Mouse (Mus musculus): ENCODE results near the gene Aprt. TPM values are rescaled to one million over a fixed set of nuclear protein-coding genes. Genes with fewer than 3 reads are reported as not detected.
A peak's percentile ranks its signal among the peaks of the same experiment; 100 is the strongest.

Aprt gene
- total RNA-seq, 2 experiments from 2014 or later = 74.0 to 82.4 TPM

GRCm38 (mm10) chr8:122567361-122568108 lies 9.2 kb downstream of the Aprt start, which contains the start of gene Cdt1:
Cdt1 (plus strand) TSS chr8:122568015.
- peak; percentile 95 to 96 for DNase-seq (ENCODE audit: low spot score in 2 of 2)

DNA sequence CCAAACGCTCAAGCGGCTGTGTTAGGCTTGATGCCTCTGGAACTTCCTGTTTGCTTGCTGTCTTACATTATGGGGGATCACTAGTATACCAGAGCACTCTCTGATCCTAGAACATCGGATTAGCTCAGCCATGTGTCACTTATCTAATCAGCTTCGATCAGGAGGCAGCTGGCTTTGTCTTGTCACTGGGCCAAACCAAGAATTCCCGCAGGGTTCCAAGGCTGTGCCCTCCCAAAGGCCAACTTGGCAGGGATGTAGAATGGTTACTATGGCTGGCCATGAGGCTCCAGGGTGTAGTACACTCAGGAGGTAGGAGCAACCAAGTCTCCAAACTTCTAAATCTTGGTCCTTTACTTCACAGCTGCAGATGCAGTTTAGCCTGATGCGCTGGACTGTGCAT lies 9.9 kb downstream of the Aprt start:
- no peak for DNase-seq (ENCODE audit: low spot score in 2 of 2)

DNA sequence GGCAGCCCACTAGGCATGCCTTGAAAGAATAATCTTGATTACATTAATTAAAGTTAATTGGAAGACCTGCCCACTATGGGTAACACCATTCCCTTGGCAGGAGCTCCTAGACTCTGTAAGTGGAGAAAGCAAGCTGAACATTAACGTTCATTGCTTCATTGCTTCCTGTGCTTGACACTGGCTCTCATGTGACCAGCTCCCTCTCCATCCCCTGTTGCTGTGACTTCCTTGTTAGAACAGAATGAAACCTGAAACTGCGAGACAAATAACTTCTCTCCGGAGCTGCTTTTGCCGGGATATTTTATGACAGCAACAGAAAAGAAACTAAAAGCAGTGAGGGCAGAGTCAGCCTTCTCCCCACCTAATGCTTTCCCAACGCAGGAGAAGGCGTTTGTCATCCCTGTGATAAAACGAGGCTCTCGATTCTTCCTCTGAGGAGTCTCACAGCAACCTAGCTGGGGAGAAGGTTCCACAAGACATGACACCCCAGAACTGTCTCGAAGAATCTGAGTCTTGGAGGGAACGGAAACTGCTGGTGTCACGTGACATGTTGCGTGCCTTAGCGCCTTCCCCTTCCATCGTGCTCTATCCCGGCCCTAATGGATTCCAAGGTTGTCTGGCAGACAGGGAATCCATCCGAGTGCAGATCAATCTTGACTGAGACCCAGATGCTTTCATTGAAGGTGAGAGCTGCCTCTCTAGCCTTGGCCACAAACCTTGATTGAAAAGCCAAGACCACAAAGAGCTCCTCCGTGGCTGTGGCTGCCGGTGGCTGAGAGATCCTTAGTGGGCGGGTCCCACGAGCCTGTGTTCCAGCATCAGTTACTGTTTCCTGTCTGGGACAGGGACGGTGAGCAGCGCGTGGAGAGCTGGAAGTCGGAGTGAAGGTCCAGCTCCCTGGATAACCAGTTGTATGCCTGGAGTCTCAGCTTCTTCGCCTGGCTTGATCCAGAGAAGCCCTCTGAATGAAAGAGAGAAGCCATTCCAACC lies 12.1 kb downstream of the Aprt start:
- DNase-seq (ENCODE audit: low spot score in 2 of 2) = no peak

- no peak for DNase-seq (ENCODE audit: low spot score in 2 of 2)
These were observed 15.5 kb downstream of the Aprt start for GRCm38 (mm10) chr8:122561199-122561598.

- DNase-seq (ENCODE audit: low spot score in 2 of 2) = no peak
These were observed 17.9 kb downstream of the Aprt start for GRCm38 (mm10) chr8:122558671-122559349.

DNA sequence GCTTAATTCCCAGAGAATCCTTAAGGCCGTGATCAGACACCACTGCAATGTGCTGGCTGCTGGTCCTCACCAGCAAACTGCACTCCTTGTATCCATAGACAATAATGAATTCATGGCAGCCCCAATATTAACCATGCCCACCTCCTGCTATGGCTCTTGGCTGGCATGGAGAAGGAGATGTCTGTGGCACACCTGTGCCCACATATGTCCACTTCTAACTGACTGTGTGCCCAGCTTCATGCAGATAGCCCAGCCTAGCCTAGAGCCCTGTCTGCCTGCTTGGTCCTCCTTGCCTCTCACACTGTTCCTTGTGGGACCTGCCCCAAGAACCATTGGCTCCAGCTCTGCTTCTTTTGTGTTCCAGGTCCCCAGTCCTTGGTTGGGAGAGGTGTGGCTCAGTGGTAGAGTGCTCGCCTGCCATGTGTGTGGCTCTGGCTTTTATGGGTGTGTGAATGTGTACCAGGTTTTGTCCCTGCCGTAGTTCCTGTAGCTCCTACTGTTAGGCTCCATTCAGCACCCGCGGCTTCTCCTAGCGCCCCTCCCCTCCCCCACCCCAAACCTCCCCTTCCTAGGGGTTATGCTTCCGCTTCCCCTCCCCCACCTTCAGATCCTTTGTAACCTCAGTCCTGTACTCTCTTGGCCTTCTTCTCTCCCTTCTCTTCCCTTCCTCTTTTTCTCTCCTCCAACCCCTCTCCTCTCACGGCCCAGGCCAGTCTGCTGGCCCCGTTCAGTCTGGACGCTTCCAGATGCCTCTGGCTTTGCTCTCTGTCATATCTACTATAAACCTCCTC lies 19.3 kb downstream of the Aprt start:
- no peak for DNase-seq (ENCODE audit: low spot score in 2 of 2)

- DNase-seq (ENCODE audit: low spot score in 2 of 2) = no peak
These were observed 20.4 kb downstream of the Aprt start for GRCm38 (mm10) chr8:122556030-122557009.

GRCm38 (mm10) chr8:122554786-122555185 lies 21.9 kb downstream of the Aprt start:
- peak in 1 of 2 experiments; percentile 75 for DNase-seq (ENCODE audit: low spot score in 2 of 2)

DNA sequence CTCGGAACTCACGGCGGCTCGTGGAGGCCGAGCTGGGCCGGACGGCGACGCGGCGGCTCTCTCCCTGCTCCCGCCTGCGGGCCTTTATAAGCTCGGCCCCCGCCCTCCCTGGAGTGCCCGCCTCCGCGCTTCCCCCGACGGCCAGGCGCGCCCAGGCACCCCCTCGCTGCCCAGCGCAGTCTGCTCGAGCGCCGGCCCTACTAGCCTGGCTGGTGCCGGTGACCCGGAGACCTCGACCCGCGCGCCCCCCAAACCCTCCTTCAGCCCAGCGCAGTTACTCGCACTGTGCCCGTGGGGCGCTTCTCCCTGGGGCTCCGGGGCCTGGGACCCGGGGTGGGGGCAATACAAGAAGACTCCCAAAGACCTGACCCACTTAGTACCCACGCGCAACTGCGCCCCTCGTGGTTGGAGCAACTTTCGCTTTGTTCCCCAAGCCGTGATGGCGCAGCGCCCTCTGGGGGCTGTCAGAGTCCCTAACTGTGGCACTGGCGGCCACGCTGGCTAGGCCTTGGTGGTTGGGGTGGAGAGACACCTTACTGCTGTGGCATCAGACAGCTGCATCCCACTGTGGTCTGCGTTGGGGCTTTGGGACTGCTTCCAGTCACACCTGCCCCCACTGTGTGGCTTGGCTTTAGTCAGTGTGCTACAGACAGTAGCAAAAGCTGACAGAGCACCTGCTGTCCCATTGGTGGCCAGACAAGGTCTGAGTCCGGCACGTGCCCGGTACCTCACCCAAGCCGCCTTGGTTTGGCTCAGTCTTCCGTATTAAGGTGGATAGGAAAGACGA lies 25.3 kb downstream of the Aprt start, which contains the start of gene Piezo1:
Gene Piezo1, minus strand, starts transcription at position 65 of the 787 bp plus-strand sequence.
- DNase-seq (ENCODE audit: low spot score in 2 of 2) = peak; percentile 82 to 85

DNA sequence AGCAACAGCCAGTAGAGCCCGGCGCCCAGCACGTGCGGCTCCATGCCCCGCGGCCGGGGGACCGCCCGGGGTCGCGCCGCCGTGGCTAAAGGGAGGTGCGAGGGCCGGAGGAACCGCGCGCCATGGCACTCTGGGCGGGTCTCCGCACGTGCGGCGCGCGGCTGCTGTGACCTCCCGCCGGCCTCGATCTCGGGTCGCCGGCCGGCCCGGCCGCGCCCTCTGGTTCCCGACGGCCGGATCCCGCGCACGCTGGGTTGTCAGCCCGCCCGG lies 25.8 kb downstream of the Aprt start:
- DNase-seq (ENCODE audit: low spot score in 2 of 2) = no peak

GRCm38 (mm10) chr8:122550234-122550994 lies 26.3 kb downstream of the Aprt start:
- DNase-seq (ENCODE audit: low spot score in 2 of 2) = no peak

DNA sequence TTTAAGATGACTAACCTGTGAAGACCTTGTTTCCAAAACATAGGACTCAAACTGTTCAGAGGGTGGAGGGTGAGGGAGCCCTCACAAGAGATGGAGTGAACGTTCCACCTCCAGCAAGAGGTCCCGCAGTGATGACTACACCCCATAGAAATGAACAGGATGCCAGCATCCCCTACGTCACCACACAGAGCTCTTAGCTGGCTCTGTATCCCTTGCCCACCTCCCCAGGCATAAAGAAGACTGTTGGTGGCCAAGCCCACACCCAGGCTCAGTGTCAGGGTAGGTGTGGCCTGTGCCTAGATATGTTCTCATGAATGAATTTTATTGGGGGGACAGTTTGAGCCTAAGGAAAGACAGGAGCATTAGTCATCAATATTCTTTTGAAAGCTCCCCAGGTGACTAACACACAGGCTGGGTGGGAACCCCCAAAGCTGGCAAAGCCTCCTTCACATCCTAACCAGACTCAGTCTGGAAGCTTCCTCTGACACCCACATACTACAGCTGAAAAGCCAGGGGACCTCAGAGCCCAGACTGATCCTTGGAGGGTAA lies 27.7 kb downstream of the Aprt start:
- DNase-seq (ENCODE audit: low spot score in 2 of 2) = no peak

DNA sequence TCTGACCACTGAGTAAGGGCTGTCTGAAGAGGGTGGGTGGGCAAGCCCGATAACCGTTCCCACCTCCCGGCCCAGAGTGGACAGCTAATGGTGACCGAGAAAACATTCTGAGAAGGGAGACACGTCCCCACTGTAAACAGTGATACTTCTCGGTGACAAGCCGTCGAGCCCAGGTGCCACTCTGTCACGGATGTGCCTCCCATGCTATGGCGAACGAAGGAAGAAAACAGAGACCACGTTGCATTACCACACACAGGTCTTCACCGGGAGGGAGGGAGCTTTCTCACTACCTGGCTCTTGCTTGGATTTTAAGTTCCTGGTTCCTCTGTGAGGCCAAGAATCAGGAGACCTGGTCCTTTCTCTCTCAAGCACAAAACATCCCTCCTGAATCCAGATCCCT lies 28.4 kb downstream of the Aprt start:
- DNase-seq (ENCODE audit: low spot score in 2 of 2) = no peak

GRCm38 (mm10) chr8:122547815-122548214 lies 28.9 kb downstream of the Aprt start:
- no peak for DNase-seq (ENCODE audit: low spot score in 2 of 2)

DNA sequence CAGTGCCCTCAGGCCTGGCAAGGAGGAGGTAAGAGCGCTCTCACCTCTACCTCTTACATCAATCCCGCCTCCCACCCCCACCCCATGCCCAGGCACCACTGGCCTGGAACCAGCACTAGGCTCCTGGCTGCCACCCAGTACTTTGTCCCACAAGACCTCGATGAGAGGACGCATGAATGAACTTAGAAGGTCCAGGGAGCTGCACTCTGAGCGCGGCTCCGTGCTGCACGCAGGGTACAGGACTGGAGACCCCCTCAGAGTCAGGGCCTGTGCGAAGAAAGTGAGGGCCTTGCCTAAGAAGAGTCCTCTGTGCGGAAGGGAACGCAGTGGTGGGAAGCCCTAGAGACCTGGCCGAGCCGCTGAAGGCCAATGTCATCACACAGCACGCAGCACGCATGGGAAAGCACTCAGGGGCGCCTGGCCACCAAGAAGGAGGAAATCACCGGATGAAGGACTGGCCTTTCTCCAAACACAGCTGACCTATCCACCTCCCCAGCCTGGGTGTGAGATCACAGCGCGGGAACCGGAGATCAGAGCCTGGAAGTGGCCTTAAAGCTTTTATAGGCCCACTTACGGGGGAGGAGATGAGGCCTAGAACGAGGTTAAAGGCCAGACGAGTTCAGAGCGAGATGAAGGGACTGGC lies 29.8 kb downstream of the Aprt start:
- DNase-seq (ENCODE audit: low spot score in 2 of 2) = no peak

DNA sequence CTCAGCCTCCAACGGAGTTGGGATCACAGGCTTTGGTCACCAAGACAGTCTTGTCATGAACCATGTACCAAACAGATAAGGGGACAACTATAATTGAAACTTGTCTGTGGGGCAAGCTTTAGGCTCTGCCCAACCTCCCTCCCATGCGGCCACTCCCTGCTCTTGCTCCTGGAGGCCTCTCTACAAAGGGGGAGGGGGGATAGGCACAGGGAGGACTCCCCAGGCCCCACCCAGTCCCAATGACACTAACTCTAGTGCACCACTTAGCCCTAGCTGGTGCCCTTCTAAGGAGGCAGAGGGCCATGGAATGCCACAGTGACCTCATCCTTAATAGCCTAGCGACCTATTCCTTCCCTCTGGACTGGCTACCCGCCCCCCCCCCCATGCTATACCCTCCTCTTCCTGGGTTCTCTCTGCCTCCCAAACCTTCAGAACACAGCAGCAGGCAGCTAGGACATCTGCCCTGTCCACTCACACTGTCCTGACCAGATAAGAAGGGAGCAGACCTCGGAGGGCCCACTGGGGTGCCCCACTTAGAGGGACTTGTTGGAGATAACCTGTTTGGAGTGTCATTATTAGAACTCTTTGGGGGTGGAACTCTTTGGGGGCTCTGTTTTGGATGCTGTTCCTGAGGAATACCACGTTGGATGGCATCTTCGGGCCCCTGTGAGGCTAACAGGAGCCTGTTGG lies 30.5 kb downstream of the Aprt start:
- no peak for DNase-seq (ENCODE audit: low spot score in 2 of 2)

DNA sequence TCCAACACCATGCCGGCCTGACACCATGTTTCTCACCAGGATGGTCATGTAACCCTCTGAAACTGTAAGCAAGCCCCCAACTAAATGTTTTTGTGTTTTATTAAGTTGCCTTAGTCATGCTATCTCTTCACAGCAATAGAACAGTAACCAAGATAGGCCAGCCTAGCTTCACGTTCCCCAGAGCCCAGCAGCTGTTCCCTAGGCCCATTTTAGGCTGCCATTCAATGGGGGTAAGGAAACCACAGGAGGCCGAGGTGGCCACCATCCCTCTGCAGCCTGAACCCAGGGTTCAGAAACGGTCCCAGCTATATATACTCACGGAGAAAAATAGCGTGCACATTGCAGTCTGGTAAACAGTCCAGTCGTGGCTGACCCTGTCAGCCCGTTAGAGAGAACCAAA lies 32.6 kb downstream of the Aprt start:
- DNase-seq (ENCODE audit: low spot score in 2 of 2) = no peak

Measured in layer of hippocampus, postnatal 14 days (tissue).